Mouse (Mus musculus): Measurements from ENCODE around the gene Thsd4.

- TF ChIP-seq POLR2A (IDR thresholded peaks at IDR 0.05; ENCODE audit: extremely low read depth, insufficient read depth, low read length) (no peak), CTCF (IDR thresholded peaks at IDR 0.05; ENCODE audit: low read depth, low read length) (no peak)
Measured at GRCm38 (mm10) chr9:59940913-59941884, 580.6 kb downstream of the Thsd4 start.
